Mouse (Mus musculus) small intestine, adult 2 months (tissue): ENCODE measurements around the gene 2210408I21Rik. TPM values are rescaled to one million over a fixed set of nuclear protein-coding genes. Genes with fewer than 3 reads are reported as not detected.

Source experiments
- H3K27ac ChIP-seq: fragments of 200-500 bp; 2 replicates; pipeline ENCODE4 v1.5.1; 2012; ENCODE audit warnings: low read depth, low read length, control low read depth, inconsistent platforms; ENCODE audit not compliant: insufficient read depth
- H3K27me3 ChIP-seq: fragments of 200-500 bp; 2 replicates; pipeline ENCODE4 v1.6.1; 2012; ENCODE audit warnings: mild to moderate bottlenecking, moderate library complexity, low read length, inconsistent platforms; ENCODE audit not compliant: control insufficient read depth, insufficient read depth
- H3K36me3 ChIP-seq: fragments of 200-500 bp; 2 replicates; pipeline ENCODE4 v1.6.1; 2012; ENCODE audit warnings: mild to moderate bottlenecking, low read length, control low read depth, inconsistent platforms; ENCODE audit not compliant: control insufficient read depth, insufficient read depth
- H3K4me1 ChIP-seq: fragments of 200-500 bp; 2 replicates; pipeline ENCODE4 v1.6.1; 2012; ENCODE audit warnings: low read length, inconsistent platforms, mixed read lengths; ENCODE audit not compliant: control insufficient read depth, insufficient read depth, insufficient read length
- H3K4me3 ChIP-seq: fragments of 200-500 bp; 2 replicates; pipeline ENCODE4 v1.5.1; 2012; ENCODE audit warnings: low read depth, mild to moderate bottlenecking, control low read depth, inconsistent platforms, low read length, moderate library complexity
- CTCF ChIP-seq: fragments of 200-500 bp; IDR thresholded peaks from 2 replicates; pipeline ENCODE4 v1.5.1; 2012; ENCODE audit warnings: low read depth, mild to moderate bottlenecking, control low read depth, inconsistent platforms, low read length, moderate library complexity, mixed read lengths; ENCODE audit not compliant: insufficient replicate concordance, insufficient read length; ENCODE audit errors: extremely low read depth
- POLR2A ChIP-seq: fragments of 200-500 bp; IDR thresholded peaks from 2 replicates; pipeline ENCODE4 v1.6.1; 2012; ENCODE audit warnings: low read depth, mild to moderate bottlenecking, control low read depth, inconsistent platforms, low read length, moderate library complexity
- WGBS: fragments of 180-500 bp; shearing (Covaris S2); methylation state at CpG from one replicate; pipeline ENCODE4 v1.1.7; 2018; 5-methylcytosine and 5-hydroxymethylcytosine counted together
- polyA plus RNA-seq: library from polyadenylated mRNA; depleted of rRNA; stranded (reverse); fragments of >200 nt; gene quantifications from 2 replicates; pipeline ENCODE4 v1.2.3, GENCODE M21; 2012

2210408I21Rik gene
- polyA plus RNA-seq, 1 experiment = 0.09 TPM

- no peaks in the 10 kb centered on the region for H3K27me3 ChIP-seq
- TF ChIP-seq CTCF (no peak), POLR2A (no peak)
- H3K4me3 ChIP-seq = peak overlapping the region; percentile 92
- no peak overlapping the region for H3K27ac ChIP-seq
- 1% methylated on average over 11 of the region's 11 CpGs for WGBS
- no peaks in the 10 kb centered on the region for H3K36me3 ChIP-seq
- H3K4me1 ChIP-seq = no peaks in the 10 kb centered on the region
Observed at GRCm38 (mm10) chr13:77135621-77135981, 261 bp downstream of the 2210408I21Rik start.

- 90% methylated on average over 2 of the region's 2 CpGs for WGBS
- no peaks in the 10 kb centered on the region for H3K4me1 ChIP-seq
Observed at GRCm38 (mm10) chr13:77140890-77141289, 5.5 kb downstream of the 2210408I21Rik start.

GRCm38 (mm10) chr13:77177931-77178330, 42.6 kb downstream of the 2210408I21Rik start:
- H3K27me3 ChIP-seq = no peaks in the 10 kb centered on the region
- TF ChIP-seq POLR2A (no peak), CTCF (no peak)
- no peak overlapping the region for H3K4me3 ChIP-seq
- H3K27ac ChIP-seq = no peak overlapping the region
- no peaks in the 10 kb centered on the region for H3K4me1 ChIP-seq
- H3K36me3 ChIP-seq = no peaks in the 10 kb centered on the region

More at GRCm38 (mm10) chr13:77140890-77141289, 5.5 kb downstream of the 2210408I21Rik start:
- Histone ChIP-seq H3K27ac (no peak overlapping the region), H3K27me3 (no peaks in the 10 kb centered on the region), H3K4me3 (no peak overlapping the region), H3K36me3 (no peaks in the 10 kb centered on the region)
- TF ChIP-seq POLR2A (no peak), CTCF (no peak)

GRCm38 (mm10) chr13:77190606-77191005, 55.3 kb downstream of the 2210408I21Rik start:
- whole genome bisulfite sequencing = 85% methylated on average over 8 of the region's 8 CpGs
- Histone ChIP-seq H3K27me3 (no peaks in the 10 kb centered on the region), H3K4me3 (no peak overlapping the region), H3K27ac (no peak overlapping the region), H3K36me3 (no peaks in the 10 kb centered on the region), H3K4me1 (no peaks in the 10 kb centered on the region)
- TF ChIP-seq CTCF (no peak), POLR2A (no peak)

GRCm38 (mm10) chr13:77192201-77192600, 56.9 kb downstream of the 2210408I21Rik start:
- H3K27me3 ChIP-seq = no peaks in the 10 kb centered on the region
- no peaks in the 10 kb centered on the region for H3K36me3 ChIP-seq
- H3K4me1 ChIP-seq = no peaks in the 10 kb centered on the region
- no peak overlapping the region for H3K27ac ChIP-seq
- no peak overlapping the region for H3K4me3 ChIP-seq
- TF ChIP-seq POLR2A (no peak), CTCF (no peak)
- 88% methylated on average over 2 of the region's 2 CpGs for WGBS

GRCm38 (mm10) chr13:77208764-77209418, 73.6 kb downstream of the 2210408I21Rik start:
- H3K27ac ChIP-seq = no peak overlapping the region
- H3K4me3 ChIP-seq = no peak overlapping the region
- WGBS = 85% methylated on average over 7 of the region's 7 CpGs
- no peaks in the 10 kb centered on the region for H3K36me3 ChIP-seq
- H3K27me3 ChIP-seq = no peaks in the 10 kb centered on the region
- TF ChIP-seq POLR2A (no peak), CTCF (no peak)
- H3K4me1 ChIP-seq = no peaks in the 10 kb centered on the region

GRCm38 (mm10) chr13:77213196-77213595, 77.9 kb downstream of the 2210408I21Rik start:
- no peaks in the 10 kb centered on the region for H3K27me3 ChIP-seq
- TF ChIP-seq POLR2A (no peak), CTCF (no peak)
- H3K4me1 ChIP-seq = no peaks in the 10 kb centered on the region
- H3K27ac ChIP-seq = no peak overlapping the region
- no peak overlapping the region for H3K4me3 ChIP-seq
- H3K36me3 ChIP-seq = no peaks in the 10 kb centered on the region

GRCm38 (mm10) chr13:77215460-77215859, 80.1 kb downstream of the 2210408I21Rik start:
- Histone ChIP-seq H3K27ac (no peak overlapping the region), H3K36me3 (no peaks in the 10 kb centered on the region), H3K4me3 (no peak overlapping the region), H3K4me1 (no peaks in the 10 kb centered on the region), H3K27me3 (no peaks in the 10 kb centered on the region)
- TF ChIP-seq CTCF = no peak
- no peak for TF ChIP-seq POLR2A
- 66% methylated on average over 2 of the region's 2 CpGs for WGBS
